Mouse (Mus musculus) neural tube, embryonic 10.5 days (tissue): ENCODE measurements around the gene Kyat1.
"Not testable (repeated sequence)": the region's sequence is repeated elsewhere in the genome, so short reads cannot be mapped to it uniquely, and the experiment has no call there.

Experiments used
- DNase-seq: peaks from one replicate; pipeline ENCODE4 v3.0.0-alpha.2; 2017; ENCODE audit warnings: low spot score; ENCODE audit errors: extremely low spot score

Kyat1 gene

GRCm38 (mm10) chr2:30173541-30174240 lies 32.0 kb downstream of the Kyat1 start:
- no peak for DNase-seq

- no peak for DNase-seq
Observed at GRCm38 (mm10) chr2:30171997-30172382, 33.7 kb downstream of the Kyat1 start.

- DNase-seq: peak; percentile 83
Observed at GRCm38 (mm10) chr2:30171371-30171996, 34.2 kb downstream of the Kyat1 start, which contains the start of gene Endog. TSS of gene Endog (plus strand) at chr2:30171493.

GRCm38 (mm10) chr2:30166677-30167076 lies 39.0 kb downstream of the Kyat1 start:
- no peak for DNase-seq

GRCm38 (mm10) chr2:30164340-30164932 lies 41.2 kb downstream of the Kyat1 start:
- no peak for DNase-seq

GRCm38 (mm10) chr2:30161809-30162208 lies 43.8 kb downstream of the Kyat1 start:
- DNase-seq: no peak

- DNase-seq: not testable (repeated sequence)
Observed at GRCm38 (mm10) chr2:30159871-30160270, 45.8 kb downstream of the Kyat1 start.

- DNase-seq: no peak
Observed at GRCm38 (mm10) chr2:30152616-30153015, 53.0 kb downstream of the Kyat1 start.

GRCm38 (mm10) chr2:30151840-30152239 lies 53.8 kb downstream of the Kyat1 start:
- DNase-seq: no peak

- DNase-seq: no peak
Observed at GRCm38 (mm10) chr2:30147466-30147865, 58.2 kb downstream of the Kyat1 start.

- DNase-seq: no peak
Observed at GRCm38 (mm10) chr2:30144436-30144835, 61.2 kb downstream of the Kyat1 start.

GRCm38 (mm10) chr2:30140021-30140420 lies 65.6 kb downstream of the Kyat1 start:
- not testable (repeated sequence) for DNase-seq

GRCm38 (mm10) chr2:30136458-30136857 lies 69.2 kb downstream of the Kyat1 start:
- DNase-seq: no peak
